Mouse (Mus musculus): ENCODE measurements around the gene Ednra. TPM values are rescaled to one million over a fixed set of nuclear protein-coding genes. Genes with fewer than 3 reads are reported as not detected.

Ednra gene
- polyA plus RNA-seq, 1 experiment: 1.1 TPM

DNA sequence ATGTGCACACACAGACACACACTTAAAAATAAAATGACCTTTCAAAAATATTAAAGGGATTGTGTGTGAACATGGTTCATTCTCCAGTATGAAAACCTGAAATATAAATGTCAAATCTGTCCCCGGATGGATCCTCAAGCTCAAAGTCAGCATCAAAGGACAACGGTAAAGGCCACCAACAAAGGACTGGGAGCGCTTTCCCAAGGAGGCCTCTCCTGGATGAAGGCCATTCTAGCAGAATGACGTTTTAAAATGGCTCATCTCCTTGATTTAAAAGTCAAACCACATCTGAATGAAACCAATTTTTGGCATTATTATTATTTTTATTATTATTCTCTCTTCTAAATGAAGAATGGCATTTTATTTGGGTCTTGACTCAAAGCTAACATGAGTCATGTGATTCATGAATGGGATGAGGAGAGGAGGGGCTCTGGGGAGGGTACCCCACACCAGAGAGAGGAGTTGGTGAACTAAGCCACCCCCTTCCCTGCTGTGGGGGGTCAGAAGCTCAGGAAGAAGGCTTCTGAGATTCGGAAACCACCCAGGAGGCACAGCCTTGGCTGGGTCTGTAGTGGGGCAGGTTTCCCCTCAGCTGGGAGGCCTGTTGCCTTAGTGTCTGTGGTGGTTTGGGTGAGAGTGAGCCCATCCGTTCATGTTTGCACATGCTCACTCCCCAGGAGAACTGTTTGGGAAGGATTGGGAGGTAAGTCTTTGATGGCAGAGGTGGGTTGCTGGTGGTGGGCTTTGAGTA lies 40.7 kb downstream of the Ednra start:
- H3K4me3 ChIP-seq: no peak overlapping the region
- no peak overlapping the region for H3ac ChIP-seq (ENCODE audit: control insufficient read depth, insufficient read length)

DNA sequence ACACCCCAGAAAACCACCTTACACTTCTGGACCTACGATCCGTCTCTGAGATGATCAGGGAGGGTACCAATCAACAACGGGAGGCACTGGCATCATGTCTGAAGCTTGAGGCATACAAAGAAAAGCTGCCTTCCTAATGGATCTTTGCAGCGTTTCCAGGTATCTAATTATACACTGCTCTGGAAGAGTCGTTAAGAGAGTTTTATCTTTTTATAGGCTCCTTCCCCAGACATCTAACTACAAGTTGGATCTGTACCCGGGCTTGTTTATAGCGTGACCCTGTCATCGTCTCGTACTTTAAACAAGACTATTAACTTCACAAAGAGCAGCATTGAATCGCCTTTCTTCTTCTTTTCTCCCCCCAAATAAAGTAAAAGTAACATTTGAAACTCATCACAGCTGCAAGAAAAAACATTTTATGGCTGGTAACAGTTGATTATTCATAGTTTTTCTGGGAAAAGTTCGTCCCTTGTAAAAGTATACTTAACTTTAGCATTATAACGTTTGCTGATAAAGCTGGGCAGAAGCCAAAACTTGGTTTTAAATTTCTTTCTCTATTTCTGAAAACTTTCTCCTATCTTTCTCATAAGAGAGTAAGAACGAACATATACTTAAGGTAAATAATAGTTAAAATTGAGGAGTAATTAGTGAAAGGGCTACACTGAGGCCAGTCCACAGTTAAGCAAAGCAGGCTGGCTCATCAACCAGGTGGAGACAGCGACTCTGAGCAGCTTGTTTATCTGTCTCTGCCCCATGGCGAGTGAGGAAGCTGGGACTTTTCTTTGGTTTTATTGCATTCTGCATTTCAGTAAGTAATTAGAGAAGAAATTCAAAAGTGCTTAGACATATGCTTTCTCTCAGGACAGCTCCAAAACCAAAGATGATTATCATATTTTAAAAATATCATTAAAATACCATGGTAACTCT lies 42.0 kb downstream of the Ednra start:
- no peak overlapping the region for H3K4me3 ChIP-seq
- H3K27me3 ChIP-seq (ENCODE audit: control insufficient read depth, insufficient read depth, insufficient read length): no peaks in the 10 kb centered on the region
- TF ChIP-seq MYOG (IDR thresholded peaks at IDR 0.05; ENCODE audit: control insufficient read depth in 1 of 3, insufficient read depth in 1 of 3, insufficient read length in 2 of 3, low read depth in 2 of 3) (no peak), REST (IDR thresholded peaks at IDR 0.05; ENCODE audit: insufficient read depth, insufficient read length) (no peak), MYOD1 (IDR thresholded peaks at IDR 0.05; ENCODE audit: control insufficient read depth in 1 of 3, insufficient read length in 2 of 3, low read depth in 2 of 3) (no peak), TCF3 (IDR thresholded peaks at IDR 0.05; ENCODE audit: insufficient read length, low read depth) (no peak), TCF12 (IDR thresholded peaks at IDR 0.05; ENCODE audit: insufficient read depth, poor library complexity, severe bottlenecking) (no peak), SRF (IDR thresholded peaks at IDR 0.05; ENCODE audit: control insufficient read depth, insufficient read length, low read depth) (no peak), E2F4 (IDR thresholded peaks at IDR 0.05; ENCODE audit: insufficient read depth) (no peak)
- no peaks in the 10 kb centered on the region for H3K36me3 ChIP-seq (ENCODE audit: control insufficient read depth, insufficient read depth)
- peak overlapping the region; percentile 16 for H3K4me2 ChIP-seq (ENCODE audit: low read depth)
- no peak overlapping the region for H3ac ChIP-seq (ENCODE audit: control insufficient read depth, insufficient read length)
- no peaks in the 10 kb centered on the region for H3K79me2 ChIP-seq (ENCODE audit: control insufficient read depth, insufficient read depth)

More for the DNA sequence above, 40.7 kb downstream of the Ednra start:
- H3K4me2 ChIP-seq (ENCODE audit: low read depth): no peak overlapping the region
- TF ChIP-seq MAX (IDR thresholded peaks at IDR 0.05; ENCODE audit: low read depth): no peak
- no peak for TF ChIP-seq MYOD1 (IDR thresholded peaks at IDR 0.05; ENCODE audit: control insufficient read depth in 1 of 3, insufficient read length in 2 of 3, low read depth in 2 of 3)
- TF ChIP-seq CEBPB (IDR thresholded peaks at IDR 0.05; ENCODE audit: insufficient read depth, poor library complexity, severe bottlenecking): no peak
- no peak for TF ChIP-seq POLR2A (IDR thresholded peaks at IDR 0.05; ENCODE audit: insufficient read length, low read depth)
- TF ChIP-seq E2F4 (IDR thresholded peaks at IDR 0.05; ENCODE audit: insufficient read depth): no peak
- TF ChIP-seq POLR2AphosphoS2 (IDR thresholded peaks at IDR 0.05; ENCODE audit: insufficient read length, low read depth): no peak
- TF ChIP-seq TCF12 (IDR thresholded peaks at IDR 0.05; ENCODE audit: insufficient read depth, poor library complexity, severe bottlenecking): no peak
- TF ChIP-seq REST (IDR thresholded peaks at IDR 0.05; ENCODE audit: insufficient read depth, insufficient read length): no peak
- no peak for TF ChIP-seq SRF (IDR thresholded peaks at IDR 0.05; ENCODE audit: control insufficient read depth, insufficient read length, low read depth)
- TF ChIP-seq USF1 (IDR thresholded peaks at IDR 0.05; ENCODE audit: low read depth): no peak
- TF ChIP-seq TCF3 (IDR thresholded peaks at IDR 0.05; ENCODE audit: insufficient read length, low read depth): no peak
- no peak for TF ChIP-seq MYOG (IDR thresholded peaks at IDR 0.05; ENCODE audit: control insufficient read depth in 1 of 3, insufficient read depth in 1 of 3, insufficient read length in 2 of 3, low read depth in 2 of 3)
- H3K36me3 ChIP-seq (ENCODE audit: control insufficient read depth, insufficient read depth): no peaks in the 10 kb centered on the region
- H3K27me3 ChIP-seq (ENCODE audit: control insufficient read depth, insufficient read depth, insufficient read length): no peaks in the 10 kb centered on the region
- no peaks in the 10 kb centered on the region for H3K79me2 ChIP-seq (ENCODE audit: control insufficient read depth, insufficient read depth)

DNA sequence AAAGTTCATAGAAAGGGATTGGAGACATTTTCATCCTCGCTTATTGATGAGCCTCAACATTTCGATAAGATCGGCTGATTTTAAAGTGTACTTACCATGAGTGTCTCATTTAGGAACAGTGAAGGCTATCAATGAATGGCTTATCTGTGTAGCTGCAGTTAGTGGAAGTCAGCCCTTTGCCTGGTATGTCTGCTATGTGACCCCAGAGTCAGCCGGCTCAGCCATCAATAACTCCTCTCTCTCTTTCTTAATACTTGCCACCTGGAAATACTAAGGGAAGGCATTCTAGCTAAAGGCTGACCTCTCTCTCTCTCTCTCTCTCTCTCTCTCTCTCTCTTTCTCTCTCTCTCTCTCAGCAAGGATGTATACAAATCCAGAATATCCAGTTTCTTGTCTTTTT lies 52.2 kb downstream of the Ednra start:
- Histone ChIP-seq H3K27me3 (ENCODE audit: control insufficient read depth, insufficient read depth, insufficient read length) (no peaks in the 10 kb centered on the region), H3K4me2 (ENCODE audit: low read depth) (no peak overlapping the region), H3K79me2 (ENCODE audit: control insufficient read depth, insufficient read depth) (no peaks in the 10 kb centered on the region), H3K36me3 (ENCODE audit: control insufficient read depth, insufficient read depth) (no peaks in the 10 kb centered on the region), H3ac (ENCODE audit: control insufficient read depth, insufficient read length) (no peak overlapping the region), H3K4me3 (no peak overlapping the region)
- TF ChIP-seq TCF3 (IDR thresholded peaks at IDR 0.05; ENCODE audit: insufficient read length, low read depth) (no peak), MYOG (IDR thresholded peaks at IDR 0.05; ENCODE audit: control insufficient read depth in 1 of 3, insufficient read depth in 1 of 3, insufficient read length in 2 of 3, low read depth in 2 of 3) (no peak), MYOD1 (IDR thresholded peaks at IDR 0.05; ENCODE audit: control insufficient read depth in 1 of 3, insufficient read length in 2 of 3, low read depth in 2 of 3) (no peak), REST (IDR thresholded peaks at IDR 0.05; ENCODE audit: insufficient read depth, insufficient read length) (no peak)

DNA sequence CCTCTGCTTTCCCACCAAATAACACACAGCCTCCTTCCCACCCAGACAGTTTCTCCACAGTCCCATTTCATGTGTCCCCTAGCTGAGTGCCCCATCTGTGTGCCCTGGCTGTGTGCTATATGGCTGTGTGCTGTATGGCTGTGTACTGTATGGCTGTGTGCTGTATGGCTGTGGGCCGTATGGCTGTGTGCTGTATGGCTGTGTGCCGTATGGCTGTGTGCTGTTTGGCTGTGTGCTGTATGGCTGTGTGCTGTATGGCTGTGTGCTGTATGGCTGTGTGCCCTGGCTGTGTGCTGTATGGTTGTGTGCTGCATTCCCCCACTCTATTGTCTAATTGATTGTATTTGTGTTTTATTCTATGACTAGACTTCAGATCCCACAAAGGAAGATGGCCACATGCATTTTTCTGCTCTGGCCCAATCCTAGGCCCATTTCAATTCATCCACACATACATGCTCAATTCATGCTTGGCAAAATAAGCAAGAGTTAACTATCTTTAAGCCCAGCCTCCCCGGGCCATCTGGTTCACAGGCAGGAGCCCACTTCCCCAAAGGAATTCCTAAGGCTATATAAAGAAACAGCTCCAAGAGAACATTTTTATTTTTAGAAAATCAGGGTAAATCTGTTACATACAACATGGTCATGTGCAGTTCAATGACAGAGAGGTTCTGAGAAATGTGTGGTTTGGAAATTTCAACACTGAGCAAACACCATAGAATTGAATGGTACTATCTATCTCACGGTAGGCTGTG lies 53.5 kb downstream of the Ednra start:
- Histone ChIP-seq H3ac (ENCODE audit: control insufficient read depth, insufficient read length) (no peak overlapping the region), H3K79me2 (ENCODE audit: control insufficient read depth, insufficient read depth) (no peaks in the 10 kb centered on the region), H3K27me3 (ENCODE audit: control insufficient read depth, insufficient read depth, insufficient read length) (no peaks in the 10 kb centered on the region), H3K4me2 (ENCODE audit: low read depth) (no peak overlapping the region), H3K4me3 (no peak overlapping the region), H3K36me3 (ENCODE audit: control insufficient read depth, insufficient read depth) (no peaks in the 10 kb centered on the region)
- TF ChIP-seq MYOG (IDR thresholded peaks at IDR 0.05; ENCODE audit: control insufficient read depth in 1 of 3, insufficient read depth in 1 of 3, insufficient read length in 2 of 3, low read depth in 2 of 3) (no peak), E2F4 (IDR thresholded peaks at IDR 0.05; ENCODE audit: insufficient read depth) (no peak), REST (IDR thresholded peaks at IDR 0.05; ENCODE audit: insufficient read depth, insufficient read length) (no peak), USF1 (IDR thresholded peaks at IDR 0.05; ENCODE audit: low read depth) (no peak), MYOD1 (IDR thresholded peaks at IDR 0.05; ENCODE audit: control insufficient read depth in 1 of 3, insufficient read length in 2 of 3, low read depth in 2 of 3) (no peak), SRF (IDR thresholded peaks at IDR 0.05; ENCODE audit: control insufficient read depth, insufficient read length, low read depth) (no peak), TCF12 (IDR thresholded peaks at IDR 0.05; ENCODE audit: insufficient read depth, poor library complexity, severe bottlenecking) (no peak), POLR2A (IDR thresholded peaks at IDR 0.05; ENCODE audit: insufficient read length, low read depth) (no peak), CEBPB (IDR thresholded peaks at IDR 0.05; ENCODE audit: insufficient read depth, poor library complexity, severe bottlenecking) (no peak), TCF3 (IDR thresholded peaks at IDR 0.05; ENCODE audit: insufficient read length, low read depth) (no peak), POLR2AphosphoS2 (IDR thresholded peaks at IDR 0.05; ENCODE audit: insufficient read length, low read depth) (no peak)
